35 mouse cellular contexts compared by ENCODE assay signal in genomic region chr16:95216346-95216745, GRCm38 (mm10). TPM values are rescaled to one million over a fixed set of nuclear protein-coding genes. Genes with fewer than 3 reads are reported as not detected.
"Had no signal": no experiment of that assay in that cellular context is flagged by ENCODE, and none has a peak within 500 bp of the region (broad histone marks: within the 10 kb centered on the region; RNA-seq: fewer than 3 reads in every experiment).

No protein-coding gene starts in this region.

- H3K36me3 ChIP-seq: limb, embryonic 10.5 days; limb, embryonic 12.5 days; limb, embryonic 13.5 days; limb, embryonic 15.5 days; liver, embryonic 12.5 days; liver, embryonic 13.5 days; liver, embryonic 15.5 days; lung, embryonic 15.5 days; midbrain, embryonic 12.5 days; midbrain, embryonic 13.5 days; midbrain, embryonic 15.5 days; neural tube, embryonic 12.5 days had no signal

- H3K9ac ChIP-seq: limb, embryonic 12.5 days; limb, embryonic 13.5 days; limb, embryonic 15.5 days; liver, embryonic 12.5 days; liver, embryonic 13.5 days; liver, embryonic 14.5 days; liver, embryonic 15.5 days; liver, postnatal 0 days; lung, embryonic 14.5 days; lung, embryonic 15.5 days; midbrain, embryonic 12.5 days; midbrain, embryonic 13.5 days; midbrain, embryonic 15.5 days; neural tube, embryonic 12.5 days had no signal

- H3K4me2 ChIP-seq: limb, embryonic 12.5 days; limb, embryonic 13.5 days; limb, embryonic 15.5 days; liver, embryonic 11.5 days; liver, embryonic 12.5 days; liver, embryonic 13.5 days; liver, embryonic 15.5 days; lung, embryonic 14.5 days; lung, embryonic 15.5 days; midbrain, embryonic 12.5 days; midbrain, embryonic 13.5 days; midbrain, embryonic 15.5 days; neural tube, embryonic 12.5 days had no signal

- ATAC-seq: liver, embryonic 12.5 days; liver, postnatal 0 days; lung, postnatal 0 days; midbrain, embryonic 15.5 days; midbrain, embryonic 16.5 days had no signal

- H3K4me1 ChIP-seq: limb, embryonic 12.5 days; limb, embryonic 15.5 days; liver, embryonic 12.5 days; liver, embryonic 13.5 days; liver, embryonic 15.5 days; lung, embryonic 15.5 days; midbrain, embryonic 12.5 days; midbrain, embryonic 13.5 days; midbrain, embryonic 15.5 days; neural tube, embryonic 12.5 days had no signal

- DNase-seq: left cerebral cortex, postnatal 4 days; liver; liver, embryonic 13.5 days; liver, postnatal 0 days; lung, adult 18-20 months; lung, adult 2 months; lung, embryonic 14.5 days; lung, postnatal 10 days; lung, postnatal 14 days; lung, postnatal 36 days; lung, postnatal 4 days had no signal

- H3K27me3 ChIP-seq: limb, embryonic 12.5 days; limb, embryonic 13.5 days; limb, embryonic 15.5 days; liver, embryonic 12.5 days; liver, embryonic 13.5 days; liver, embryonic 15.5 days; lung, embryonic 15.5 days; megakaryocyte, embryonic 14.5 days; midbrain, embryonic 12.5 days; midbrain, embryonic 13.5 days; midbrain, embryonic 15.5 days; neural tube, embryonic 12.5 days had no signal

- H3K9me3 ChIP-seq: limb, embryonic 10.5 days; limb, embryonic 12.5 days; limb, embryonic 13.5 days; limb, embryonic 15.5 days; liver, embryonic 12.5 days; liver, embryonic 13.5 days; liver, embryonic 15.5 days; lung, embryonic 15.5 days; megakaryocyte, embryonic 14.5 days; midbrain, embryonic 12.5 days; midbrain, embryonic 13.5 days; midbrain, embryonic 15.5 days had no signal

- H3K4me3 ChIP-seq: left cerebral cortex, adult 2 months; limb, embryonic 10.5 days; limb, embryonic 12.5 days; limb, embryonic 13.5 days; limb, embryonic 15.5 days; liver, embryonic 12.5 days; liver, embryonic 13.5 days; liver, embryonic 15.5 days; lung, embryonic 15.5 days; megakaryocyte, embryonic 14.5 days; midbrain, embryonic 12.5 days; midbrain, embryonic 13.5 days; midbrain, embryonic 15.5 days; myocyte; neural tube, embryonic 12.5 days had no signal

- H3K27ac ChIP-seq: left cerebral cortex, adult 2 months; limb, embryonic 10.5 days; limb, embryonic 12.5 days; limb, embryonic 13.5 days; limb, embryonic 15.5 days; liver, embryonic 12.5 days; liver, embryonic 13.5 days; liver, embryonic 14.5 days; liver, embryonic 15.5 days; lung, embryonic 15.5 days; macrophage; midbrain, embryonic 12.5 days; midbrain, embryonic 13.5 days; midbrain, embryonic 15.5 days; neural tube, embryonic 12.5 days had no signal

RNA-seq across cellular contexts. Expression of gene Kcnj15, which starts 41.0 kb away (rescaled TPM):
- total RNA-seq: left cerebral cortex, adult 2 months; megakaryocyte, adult 5-6 weeks; megakaryocyte-erythroid progenitor cell, adult 5-6 weeks; midbrain, postnatal 0 days; monocyte, adult 5-6 weeks had no signal
- polyA plus RNA-seq: macrophage; midbrain, embryonic 14.5 days had no signal
